Mouse (Mus musculus) stomach, embryonic 14.5 days (tissue): ENCODE measurements at regions not wholly inside any gene's neighbourhood (a gene's known extent, or its start where the extent isn't known, plus 50 kb on each side); places are given as distances from the start of the nearest gene placed in this dataset.

Source experiments
- ATAC-seq: fragments of 200-750 bp; cut with Nextera tagmentation; 2 replicates; pipeline ENCODE4 v1.8.0; 2017; ENCODE audit warnings: low read depth, moderate TSS enrichment; ENCODE audit not compliant: insufficient number of reproducible peaks, insufficient read depth, low FRiP score
- H3K27ac ChIP-seq: fragments of 300-500 bp; sonication (generic); 2 replicates; pipeline ENCODE4 v1.5.1; 2014; ENCODE audit warnings: mild to moderate bottlenecking, low read length, moderate library complexity, mixed read lengths
- H3K27me3 ChIP-seq: fragments of 300-500 bp; sonication (generic); 2 replicates; pipeline ENCODE4 v1.6.1; 2014; ENCODE audit warnings: low read length, control low read depth, mixed read lengths; ENCODE audit not compliant: control insufficient read depth, insufficient read depth
- H3K36me3 ChIP-seq: fragments of 300-500 bp; sonication (generic); 2 replicates; pipeline ENCODE4 v1.6.1; 2014; ENCODE audit warnings: mild to moderate bottlenecking, control low read depth, low read length, moderate library complexity, mixed read lengths; ENCODE audit not compliant: control insufficient read depth, insufficient read depth
- H3K4me1 ChIP-seq: fragments of 300-500 bp; sonication (generic); 2 replicates; pipeline ENCODE4 v1.6.1; 2014; ENCODE audit warnings: low read length, control low read depth, mixed read lengths; ENCODE audit not compliant: control insufficient read depth, insufficient read depth
- H3K4me2 ChIP-seq: fragments of 300-500 bp; sonication (generic); replicated peaks from 2 replicates; pipeline ENCODE4 v1.6.1; 2014; ENCODE audit warnings: low read depth, low read length, control low read depth
- H3K4me3 ChIP-seq: fragments of 300-500 bp; sonication (generic); 2 replicates; pipeline ENCODE4 v1.5.1; 2014; ENCODE audit warnings: low read depth, low read length, control low read depth
- H3K9ac ChIP-seq: fragments of 300-500 bp; sonication (generic); replicated peaks from 2 replicates; pipeline ENCODE4 v1.6.1; 2014; ENCODE audit warnings: low read depth, mild to moderate bottlenecking, control low read depth, low read length, moderate library complexity, mixed read lengths
- H3K9me3 ChIP-seq: fragments of 300-500 bp; sonication (generic); 2 replicates; pipeline ENCODE4 v1.6.1; 2016; ENCODE audit warnings: low read depth, low read length, control low read depth; ENCODE audit not compliant: control insufficient read depth
- WGBS: fragments of 180-500 bp; shearing (Covaris S2); extraction: QIAGEN DNeasy Blood & Tissue Kit; methylation state at CpG from one replicate; pipeline ENCODE4 v1.1.7; 2014; 5-methylcytosine and 5-hydroxymethylcytosine counted together

GRCm38 (mm10) chr3:113169000-113169399, 89.6 kb downstream of the Amy2a5 start:
- no peaks in the 10 kb centered on the region for H3K27me3 ChIP-seq
- 62% methylated on average over 3 of the region's 3 CpGs for WGBS
- H3K4me1 ChIP-seq = no peaks in the 10 kb centered on the region
- no peak overlapping the region for H3K27ac ChIP-seq
- no peak overlapping the region for H3K9ac ChIP-seq
- no peak overlapping the region for H3K4me3 ChIP-seq
- no peaks in the 10 kb centered on the region for H3K36me3 ChIP-seq
- no peak for ATAC-seq
- no peaks in the 10 kb centered on the region for H3K9me3 ChIP-seq
- no peak overlapping the region for H3K4me2 ChIP-seq

DNA sequence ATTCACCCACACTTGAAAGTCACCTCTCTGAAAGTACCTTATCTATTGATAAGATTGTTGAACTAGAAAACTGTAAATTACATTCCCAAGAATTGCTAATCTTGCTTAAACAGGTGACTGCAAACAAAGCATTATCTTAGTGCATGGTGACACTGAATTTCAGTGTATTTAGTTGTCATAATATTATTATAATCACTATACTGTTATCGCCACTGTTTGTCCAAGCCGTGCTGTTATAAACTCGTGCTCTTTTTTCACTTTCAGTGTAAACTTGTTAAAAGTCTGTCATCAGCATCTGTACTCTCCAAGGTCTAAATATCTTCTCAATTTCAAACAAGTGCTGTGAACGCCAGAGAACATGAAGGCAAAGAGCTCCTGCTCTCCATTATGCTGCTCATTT, 96.3 kb downstream of the Amy2a5 start:
- H3K9me3 ChIP-seq = no peaks in the 10 kb centered on the region
- 53% methylated on average over 4 of the region's 4 CpGs for WGBS
- ATAC-seq = peak; percentile 76; the same call in 1 of the 2 replicates
- no peak overlapping the region for H3K27ac ChIP-seq
- H3K27me3 ChIP-seq = no peaks in the 10 kb centered on the region
- H3K4me2 ChIP-seq = no peak overlapping the region
- no peak overlapping the region for H3K4me3 ChIP-seq
- no peaks in the 10 kb centered on the region for H3K36me3 ChIP-seq
- H3K9ac ChIP-seq = no peak overlapping the region
- H3K4me1 ChIP-seq = no peaks in the 10 kb centered on the region
